Mouse (Mus musculus) megakaryocyte, embryonic 14.5 days (primary cell): ENCODE results near the gene BC030499.

ENCODE experiments used
- FLI1 ChIP-seq: IDR thresholded peaks from 2 replicates; pipeline ENCODE4 v1.6.1; 2012; ENCODE audit warnings: low read length, inconsistent platforms, mixed read lengths
- GATA1 ChIP-seq: IDR thresholded peaks from 3 replicates; pipeline ENCODE4 v1.6.1; 2012; ENCODE audit warnings: mixed read lengths, low read length, inconsistent platforms, borderline replicate concordance

- TF ChIP-seq GATA1 (no peak), FLI1 (no peak)
Observed at GRCm38 (mm10) chr11:78324000-78324785, 33.6 kb downstream of the BC030499 start.
